Mouse (Mus musculus): ENCODE results near the gene Olfr473. TPM values are rescaled to one million over a fixed set of nuclear protein-coding genes. Genes with fewer than 3 reads are reported as not detected.
"Not testable (repeated sequence)": the region's sequence is repeated elsewhere in the genome, so short reads cannot be mapped to it uniquely, and the experiment has no call there.

Gene Olfr473
- polyA plus RNA-seq (2015; fragmentation: Nextera tagmentation; extraction: Ambion mirVana), result not detected in 2 replicates

DNA sequence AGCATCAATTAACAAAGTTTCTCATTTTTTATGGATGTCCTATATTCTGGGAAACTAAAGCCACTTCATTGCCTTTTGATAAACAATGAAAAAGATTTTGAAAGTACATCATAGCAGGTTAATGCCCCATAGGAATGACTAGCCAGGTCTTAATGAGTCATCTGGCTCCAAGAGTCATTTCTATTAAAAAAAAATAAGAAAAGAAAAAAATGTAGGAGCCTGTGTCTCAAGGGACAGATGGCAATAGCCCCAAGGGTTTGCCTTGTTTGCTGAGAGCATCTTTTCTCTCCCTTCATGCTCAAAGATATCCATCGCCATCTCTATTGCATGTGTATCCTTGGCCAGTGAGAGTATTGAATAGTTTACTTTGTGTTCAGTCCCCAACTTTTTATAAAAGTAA is at the start of gene Olfr473:
Gene Olfr473 (plus strand): TSS at position 301 of the 400 bp plus-strand sequence.
- Histone ChIP-seq H3K9ac (ENCODE audit: low read length) (no peak within 1 kb of the TSS), H3K4me3 (ENCODE audit: low read length) (no peak within 1 kb of the TSS), H3K27ac (ENCODE audit: low read length) (no peak within 1 kb of the TSS), H3K27me3 (ENCODE audit: control insufficient read depth, insufficient read depth, low read depth, low read length) (no peaks in the 10 kb centered on the region), H3K9me3 (ENCODE audit: control insufficient read depth, low read length) (no peaks in the 10 kb centered on the region), H3K36me3 (ENCODE audit: control insufficient read depth, insufficient read depth, low read length) (no peaks in the 10 kb centered on the region), H3K4me2 (ENCODE audit: low read depth, low read length) (no peak within 1 kb of the TSS), H3K4me1 (replicated peaks; ENCODE audit: control insufficient read depth, insufficient read depth, low read length) (no peaks in the 10 kb centered on the region)
- 89% methylated on average over 1 of the region's 1 CpGs for WGBS
- no peak for ATAC-seq (ENCODE audit: low read depth)

GRCm38 (mm10) chr7:107897602-107898001 is 32.6 kb upstream of the Olfr473 start, which contains the start of gene Olfr472:
Olfr472 (plus strand) TSS chr7:107897902.
- H3K36me3 ChIP-seq (ENCODE audit: control insufficient read depth, insufficient read depth, low read length), result no peaks in the 10 kb centered on the region
- no peaks in the 10 kb centered on the region for H3K9me3 ChIP-seq (ENCODE audit: control insufficient read depth, low read length)
- H3K4me2 ChIP-seq (ENCODE audit: low read depth, low read length), result no peak within 1 kb of the TSS
- no peak within 1 kb of the TSS for H3K27ac ChIP-seq (ENCODE audit: low read length)
- no peak within 1 kb of the TSS for H3K9ac ChIP-seq (ENCODE audit: low read length)
- H3K27me3 ChIP-seq (ENCODE audit: control insufficient read depth, insufficient read depth, low read depth, low read length), result no peaks in the 10 kb centered on the region
- no peak within 1 kb of the TSS for H3K4me3 ChIP-seq (ENCODE audit: low read length)
- H3K4me1 ChIP-seq (replicated peaks; ENCODE audit: control insufficient read depth, insufficient read depth, low read length), result no peaks in the 10 kb centered on the region
- ATAC-seq (ENCODE audit: low read depth), result no peak

DNA sequence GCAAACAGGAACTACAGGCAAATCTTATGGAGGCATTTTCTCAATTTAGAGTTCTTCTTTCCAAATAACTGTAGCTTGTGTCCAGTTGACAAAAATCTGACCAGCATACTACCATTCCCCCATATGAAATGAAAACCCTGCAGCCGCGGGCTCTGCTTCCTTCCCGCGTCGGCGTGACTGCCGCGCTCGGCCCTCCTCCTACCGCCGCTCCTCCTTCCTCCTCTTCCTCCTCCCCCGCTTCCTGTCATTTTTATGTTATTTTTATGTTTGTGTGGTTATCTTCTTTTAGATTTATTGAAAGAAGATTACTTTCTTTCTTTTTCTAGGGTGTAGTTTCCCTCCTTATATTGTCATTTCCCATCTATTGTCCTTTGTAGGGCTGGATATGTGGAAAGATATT is 22.3 kb downstream of the Olfr473 start:
- not testable (repeated sequence) for H3K36me3 ChIP-seq (ENCODE audit: control insufficient read depth, insufficient read depth, low read length); H3K27ac ChIP-seq (ENCODE audit: low read length); H3K4me2 ChIP-seq (ENCODE audit: low read depth, low read length); H3K4me1 ChIP-seq (replicated peaks; ENCODE audit: control insufficient read depth, insufficient read depth, low read length); H3K4me3 ChIP-seq (ENCODE audit: low read length); ATAC-seq (ENCODE audit: low read depth); H3K27me3 ChIP-seq (ENCODE audit: control insufficient read depth, insufficient read depth, low read depth, low read length); H3K9ac ChIP-seq (ENCODE audit: low read length); H3K9me3 ChIP-seq (ENCODE audit: control insufficient read depth, low read length)
- 96% methylated on average over 12 of the region's 12 CpGs for WGBS

DNA sequence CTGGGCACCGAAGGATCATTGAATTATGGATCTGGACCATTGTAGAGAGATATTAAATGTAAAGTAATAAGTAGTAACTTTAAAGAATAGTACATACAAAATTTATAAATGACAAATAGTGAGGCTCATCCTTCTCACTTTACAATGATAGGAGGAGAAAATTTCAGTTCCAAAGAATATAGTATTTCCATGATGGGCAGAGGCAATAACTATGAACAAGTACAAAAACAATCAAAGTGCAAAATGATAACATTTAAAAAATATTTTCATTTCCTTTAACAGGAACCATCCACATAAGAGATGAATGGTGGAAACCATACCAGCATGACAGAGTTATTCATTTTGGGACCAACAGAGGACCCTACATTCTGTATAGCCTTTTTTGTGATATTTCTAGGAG is 24.1 kb downstream of the Olfr473 start, which contains the start of gene Olfr474:
Gene Olfr474 (plus strand): TSS at position 301 of the 400 bp plus-strand sequence.
- Histone ChIP-seq H3K9me3 (ENCODE audit: control insufficient read depth, low read length) (no peaks in the 10 kb centered on the region), H3K27ac (ENCODE audit: low read length) (no peak within 1 kb of the TSS), H3K9ac (ENCODE audit: low read length) (no peak within 1 kb of the TSS), H3K4me2 (ENCODE audit: low read depth, low read length) (no peak within 1 kb of the TSS), H3K27me3 (ENCODE audit: control insufficient read depth, insufficient read depth, low read depth, low read length) (no peaks in the 10 kb centered on the region), H3K4me3 (ENCODE audit: low read length) (no peak within 1 kb of the TSS), H3K4me1 (replicated peaks; ENCODE audit: control insufficient read depth, insufficient read depth, low read length) (no peaks in the 10 kb centered on the region), H3K36me3 (ENCODE audit: control insufficient read depth, insufficient read depth, low read length) (no peaks in the 10 kb centered on the region)
- no peak for ATAC-seq (ENCODE audit: low read depth)
- 79% methylated on average over 1 of the region's 1 CpGs for WGBS

GRCm38 (mm10) chr7:107964503-107964902 is 34.3 kb downstream of the Olfr473 start, which contains the start of gene Olfr476:
Olfr476 (plus strand) TSS chr7:107964803.
- Histone ChIP-seq H3K36me3 (ENCODE audit: control insufficient read depth, insufficient read depth, low read length) (no peaks in the 10 kb centered on the region), H3K27ac (ENCODE audit: low read length) (no peak within 1 kb of the TSS), H3K9ac (ENCODE audit: low read length) (no peak within 1 kb of the TSS), H3K4me1 (replicated peaks; ENCODE audit: control insufficient read depth, insufficient read depth, low read length) (no peaks in the 10 kb centered on the region), H3K9me3 (ENCODE audit: control insufficient read depth, low read length) (no peaks in the 10 kb centered on the region), H3K27me3 (ENCODE audit: control insufficient read depth, insufficient read depth, low read depth, low read length) (no peaks in the 10 kb centered on the region), H3K4me3 (ENCODE audit: low read length) (no peak within 1 kb of the TSS), H3K4me2 (ENCODE audit: low read depth, low read length) (no peak within 1 kb of the TSS)
- WGBS, result 27% methylated on average over 1 of the region's 1 CpGs
- ATAC-seq (ENCODE audit: low read depth), result no peak

Other genes with a start within 250 kb of the Olfr473 start
- gene Cyb5r2, start 172.4 kb upstream of the Olfr473 start, polyA plus RNA-seq (2015; fragmentation: Nextera tagmentation; extraction: Ambion mirVana), result 0.08 and 0.28 TPM in 2 replicates
- not detected in 2 replicates for gene Ovch2, start 129.2 kb upstream of the Olfr473 start, polyA plus RNA-seq (2015; fragmentation: Nextera tagmentation; extraction: Ambion mirVana)
- gene Olfr467, start 118.2 kb upstream of the Olfr473 start, polyA plus RNA-seq (2015; fragmentation: Nextera tagmentation; extraction: Ambion mirVana), result not detected in 2 replicates
- not detected in 2 replicates for gene Olfr469, start 104.9 kb upstream of the Olfr473 start, polyA plus RNA-seq (2015; fragmentation: Nextera tagmentation; extraction: Ambion mirVana)
- gene Olfr470, start 83.0 kb upstream of the Olfr473 start, polyA plus RNA-seq (2015; fragmentation: Nextera tagmentation; extraction: Ambion mirVana), result not detected in 2 replicates
- not detected in 2 replicates for gene Olfr472, start 32.5 kb upstream of the Olfr473 start, polyA plus RNA-seq (2015; fragmentation: Nextera tagmentation; extraction: Ambion mirVana)
- not detected in 2 replicates for gene Olfr474, start 24.2 kb downstream of the Olfr473 start, polyA plus RNA-seq (2015; fragmentation: Nextera tagmentation; extraction: Ambion mirVana)
- gene Olfr476, start 34.4 kb downstream of the Olfr473 start, polyA plus RNA-seq (2015; fragmentation: Nextera tagmentation; extraction: Ambion mirVana), result not detected in 2 replicates
- not detected in 2 replicates for gene Olfr477, start 56.2 kb downstream of the Olfr473 start, polyA plus RNA-seq (2015; fragmentation: Nextera tagmentation; extraction: Ambion mirVana)
- not detected in 2 replicates for gene Olfr478, start 103.5 kb downstream of the Olfr473 start, polyA plus RNA-seq (2015; fragmentation: Nextera tagmentation; extraction: Ambion mirVana)
- not detected in 2 replicates for gene Olfr479, start 120.2 kb downstream of the Olfr473 start, polyA plus RNA-seq (2015; fragmentation: Nextera tagmentation; extraction: Ambion mirVana)
- not detected in 2 replicates for gene Olfr480, start 136.9 kb downstream of the Olfr473 start, polyA plus RNA-seq (2015; fragmentation: Nextera tagmentation; extraction: Ambion mirVana)
- not detected in 2 replicates for gene Olfr481, start 149.4 kb downstream of the Olfr473 start, polyA plus RNA-seq (2015; fragmentation: Nextera tagmentation; extraction: Ambion mirVana)
- 0.11 and 0.20 TPM in 2 replicates for gene Olfr482, start 167.1 kb downstream of the Olfr473 start, polyA plus RNA-seq (2015; fragmentation: Nextera tagmentation; extraction: Ambion mirVana)
- not detected in 2 replicates for gene Olfr483, start 170.4 kb downstream of the Olfr473 start, polyA plus RNA-seq (2015; fragmentation: Nextera tagmentation; extraction: Ambion mirVana)
- not detected in 2 replicates for gene Olfr484, start 197.0 kb downstream of the Olfr473 start, polyA plus RNA-seq (2015; fragmentation: Nextera tagmentation; extraction: Ambion mirVana)
- not detected in 2 replicates for gene Olfr485, start 229.4 kb downstream of the Olfr473 start, polyA plus RNA-seq (2015; fragmentation: Nextera tagmentation; extraction: Ambion mirVana)
- gene Olfr486, start 242.3 kb downstream of the Olfr473 start, polyA plus RNA-seq (2015; fragmentation: Nextera tagmentation; extraction: Ambion mirVana), result not detected in 2 replicates